Mouse (Mus musculus) liver, embryonic 14.5 days (tissue): ENCODE results near the gene Aup1. TPM values are rescaled to one million over a fixed set of nuclear protein-coding genes. Genes with fewer than 3 reads are reported as not detected.

Experiments used
- ATAC-seq: fragments of 200-750 bp; cut with Nextera tagmentation; 2 replicates; pipeline ENCODE4 v1.8.0; 2017; ENCODE audit warnings: moderate number of reproducible peaks, mild to moderate bottlenecking, moderate library complexity; ENCODE audit not compliant: insufficient read depth
- DNase-seq, 3 experiments: peaks; one replicate each; pipeline ENCODE4 v3.0.0-alpha.2; 2012 to 2013; ENCODE audit warnings: low read depth in 3 of 3, low spot score in 3 of 3
- H3K27ac ChIP-seq: fragments of 300-500 bp; sonication (generic); 2 replicates; pipeline ENCODE4 v1.5.1; 2014; ENCODE audit warnings: moderate library complexity, mild to moderate bottlenecking, control low read depth, inconsistent platforms
- H3K27me3 ChIP-seq: fragments of 300-500 bp; sonication (generic); 2 replicates; pipeline ENCODE4 v1.6.1; 2014; ENCODE audit warnings: mild to moderate bottlenecking, low read length, moderate library complexity; ENCODE audit not compliant: control insufficient read depth, insufficient read depth
- H3K36me3 ChIP-seq: fragments of 300-500 bp; sonication (generic); replicated peaks from 2 replicates; pipeline ENCODE4 v1.6.1; 2014; ENCODE audit warnings: low read depth; ENCODE audit not compliant: control insufficient read depth, insufficient read depth
- H3K4me1 ChIP-seq, 2 experiments: fragments of 200-500 bp in 1 of 2; fragments of 300-500 bp in 1 of 2; sonication (generic) in 1 of 2; replicated peaks; 2 replicates each; pipeline ENCODE4 v1.6.1; 2012 to 2014; ENCODE audit warnings: antibody characterized with exemption in 1 of 2, inconsistent platforms in 1 of 2, low read length in 1 of 2; ENCODE audit not compliant: control insufficient read depth in 2 of 2, insufficient read depth in 2 of 2
- H3K4me2 ChIP-seq: fragments of 300-500 bp; sonication (generic); 2 replicates; pipeline ENCODE4 v1.6.1; 2014; ENCODE audit warnings: low read depth, mild to moderate bottlenecking, control low read depth, moderate library complexity
- H3K4me3 ChIP-seq, 2 experiments: fragments of 200-500 bp in 1 of 2; fragments of 300-500 bp in 1 of 2; sonication (generic) in 1 of 2; 2 replicates each; pipeline ENCODE4 v1.5.1; 2012 to 2014; ENCODE audit warnings: low read depth in 2 of 2, low read length in 2 of 2, mild to moderate bottlenecking in 2 of 2, control low read depth in 1 of 2, inconsistent platforms in 1 of 2, moderate library complexity in 1 of 2; ENCODE audit not compliant: insufficient read depth in 1 of 2
- H3K9ac ChIP-seq: fragments of 300-500 bp; sonication (generic); replicated peaks from 2 replicates; pipeline ENCODE4 v1.6.1; 2014; ENCODE audit warnings: mild to moderate bottlenecking, control low read depth, moderate library complexity
- H3K9me3 ChIP-seq: fragments of 300-500 bp; sonication (generic); 2 replicates; pipeline ENCODE4 v1.6.1; 2016; ENCODE audit warnings: low read length, mixed read lengths; ENCODE audit not compliant: control insufficient read depth
- CTCF ChIP-seq: IDR thresholded peaks from 2 replicates; pipeline ENCODE4 v1.5.1; 2016; ENCODE audit warnings: antibody characterized with exemption, low read depth, control low read depth
- EP300 ChIP-seq: IDR thresholded peaks from 2 replicates; pipeline ENCODE4 v1.6.1; 2016; ENCODE audit warnings: antibody characterized with exemption, low read depth
- WGBS: fragments of 180-500 bp; shearing (Covaris S2); extraction: QIAGEN DNeasy Blood & Tissue Kit; methylation state at CpG from one replicate; pipeline ENCODE4 v1.1.7; 2014; ENCODE audit not compliant: insufficient replicate concordance; 5-methylcytosine and 5-hydroxymethylcytosine counted together
- polyA plus RNA-seq, 2 experiments: library from polyadenylated mRNA; depleted of rRNA in 1 of 2; stranded (reverse) in 1 of 2; unstranded in 1 of 2; fragments of >200 nt; fragmentation: Nextera tagmentation in 1 of 2; extraction: Ambion mirVana in 1 of 2; gene quantifications; 2 replicates each; pipeline versions ENCODE4 v1.2.1 to v1.2.3; 2012 to 2014

Aup1 gene
- polyA plus RNA-seq, 2 experiments, result 128 to 172 TPM

- no peak for TF ChIP-seq EP300
- no peak for TF ChIP-seq CTCF
- no peak for ATAC-seq
- no peak overlapping the region for H3K4me2 ChIP-seq
- no peak overlapping the region for H3K27ac ChIP-seq
- no peak overlapping the region for H3K4me3 ChIP-seq
- no peak for DNase-seq
- 78% methylated on average over 5 of the region's 5 CpGs for WGBS
- H3K9ac ChIP-seq, result no peak overlapping the region
- peaks cover 19 to 25% of the 10 kb centered on the region in 2 experiments for H3K4me1 ChIP-seq
- no peaks in the 10 kb centered on the region for H3K9me3 ChIP-seq
- no peaks in the 10 kb centered on the region for H3K36me3 ChIP-seq
- no peaks in the 10 kb centered on the region for H3K27me3 ChIP-seq
Observed at GRCm38 (mm10) chr6:83040601-83041000, 13.7 kb upstream of the Aup1 start.

- no peaks in the 10 kb centered on the region for H3K36me3 ChIP-seq
- TF ChIP-seq CTCF, result no peak
- H3K4me1 ChIP-seq, result peaks cover 12 to 20% of the 10 kb centered on the region in 2 experiments
- no peaks in the 10 kb centered on the region for H3K9me3 ChIP-seq
- H3K4me2 ChIP-seq, result no peak overlapping the region
- no peak for ATAC-seq
- H3K9ac ChIP-seq, result no peak overlapping the region
- WGBS, result 63% methylated on average over 6 of the region's 6 CpGs
- no peaks in the 10 kb centered on the region for H3K27me3 ChIP-seq
- H3K4me3 ChIP-seq, result no peak overlapping the region
- no peak overlapping the region for H3K27ac ChIP-seq
- DNase-seq, result no peak
Observed at GRCm38 (mm10) chr6:83043561-83043960, 10.8 kb upstream of the Aup1 start.

GRCm38 (mm10) chr6:83043993-83044392 lies 10.3 kb upstream of the Aup1 start:
- WGBS, result 75% methylated on average over 5 of the region's 5 CpGs
- no peaks in the 10 kb centered on the region for H3K9me3 ChIP-seq

GRCm38 (mm10) chr6:83044742-83045141 lies 9.6 kb upstream of the Aup1 start:
- Histone ChIP-seq H3K4me3 (no peak overlapping the region), H3K4me2 (no peak overlapping the region), H3K27ac (no peak overlapping the region), H3K9ac (no peak overlapping the region), H3K27me3 (no peaks in the 10 kb centered on the region), H3K4me1 (peaks cover 3 to 11% of the 10 kb centered on the region in 2 experiments; a peak in 3 of 4 replicates), H3K9me3 (no peaks in the 10 kb centered on the region), H3K36me3 (no peaks in the 10 kb centered on the region)
- no peak for TF ChIP-seq CTCF
- no peak for TF ChIP-seq EP300
- WGBS, result 58% methylated on average over 9 of the region's 9 CpGs
- ATAC-seq, result no peak
- no peak for DNase-seq

More at GRCm38 (mm10) chr6:83043993-83044392, 10.3 kb upstream of the Aup1 start:
- H3K36me3 ChIP-seq, result no peaks in the 10 kb centered on the region
- no peak for ATAC-seq
- peaks cover 10 to 17% of the 10 kb centered on the region in 2 experiments; a peak in 3 of 4 replicates for H3K4me1 ChIP-seq
- no peak overlapping the region for H3K4me3 ChIP-seq
- TF ChIP-seq CTCF (no peak), EP300 (no peak)
- DNase-seq, result no peak
- no peak overlapping the region for H3K4me2 ChIP-seq
- no peaks in the 10 kb centered on the region for H3K27me3 ChIP-seq
- no peak overlapping the region for H3K9ac ChIP-seq
- no peak overlapping the region for H3K27ac ChIP-seq

- ATAC-seq, result no peak
- no peak for TF ChIP-seq CTCF
- no peak for TF ChIP-seq EP300
Observed at GRCm38 (mm10) chr6:83049367-83049766, 5.0 kb upstream of the Aup1 start.

More at GRCm38 (mm10) chr6:83049367-83049766, 5.0 kb upstream of the Aup1 start:
- DNase-seq, result no peak
- no peak overlapping the region for H3K4me2 ChIP-seq
- no peak overlapping the region for H3K27ac ChIP-seq
- H3K9me3 ChIP-seq, result no peaks in the 10 kb centered on the region
- H3K9ac ChIP-seq, result no peak overlapping the region
- WGBS, result 68% methylated on average over 10 of the region's 10 CpGs
- H3K4me3 ChIP-seq, result no peak overlapping the region
- peaks cover 8 to 14% of the 10 kb centered on the region in 2 experiments for H3K4me1 ChIP-seq
- peaks cover 18% of the 10 kb centered on the region for H3K36me3 ChIP-seq
- H3K27me3 ChIP-seq, result no peaks in the 10 kb centered on the region
